Mouse (Mus musculus) heart, adult 18-20 months (tissue): ENCODE results near the gene Exd2. TPM values are rescaled to one million over a fixed set of nuclear protein-coding genes. Genes with fewer than 3 reads are reported as not detected.

Experiments used
- DNase-seq, 2 experiments: peaks; one replicate each; pipeline ENCODE4 v3.0.0; 2021 to 2022; ENCODE audit warnings: mixed read lengths in 1 of 2
- total RNA-seq, 2 experiments: library from RNA; stranded (reverse); gene quantifications; 2 replicates each; pipeline ENCODE4 v1.2.3; 2021

The Exd2 gene
- total RNA-seq, 2 experiments from 2014 or later: 16.5 to 17.9 TPM

DNA sequence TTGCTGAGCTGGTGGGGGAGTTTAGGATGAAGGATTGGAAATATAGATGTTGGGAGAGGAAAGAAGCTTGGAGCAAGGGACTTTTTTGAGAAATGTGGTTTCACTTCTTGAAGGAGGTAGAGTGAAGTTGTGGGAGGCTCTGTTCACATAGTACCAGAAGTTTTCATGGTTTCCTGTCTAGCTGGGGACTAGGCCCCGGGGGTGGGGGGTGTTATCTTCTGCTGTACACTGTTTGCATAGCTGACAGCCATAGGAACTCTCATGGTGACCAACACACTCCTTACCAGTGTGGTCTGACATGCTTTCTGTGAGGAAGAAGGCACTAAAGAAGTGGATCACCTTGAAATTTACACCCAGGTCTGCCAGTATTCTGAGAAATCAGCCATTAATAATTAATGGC, 32.8 kb downstream of the Exd2 start:
- DNase-seq: no peak

GRCm38 (mm10) chr12:80498356-80498755, 35.5 kb downstream of the Exd2 start:
- DNase-seq: peak in 1 of 2 experiments; percentile 22

- no peak for DNase-seq
These were observed 37.6 kb downstream of the Exd2 start for GRCm38 (mm10) chr12:80500506-80500905.

GRCm38 (mm10) chr12:80504718-80505117, 41.8 kb downstream of the Exd2 start:
- DNase-seq: peak; percentile 42 to 75

GRCm38 (mm10) chr12:80507041-80507745, 44.3 kb downstream of the Exd2 start:
- DNase-seq: peak; percentile 51 to 66

- no peak for DNase-seq
These were observed 55.1 kb downstream of the Exd2 start, which contains the start of gene Galnt16 for GRCm38 (mm10) chr12:80517977-80518376. Gene Galnt16, plus strand, starts transcription at chr12:80518277.

- no peak for DNase-seq
These were observed 55.5 kb downstream of the Exd2 start for GRCm38 (mm10) chr12:80518393-80518756.

DNA sequence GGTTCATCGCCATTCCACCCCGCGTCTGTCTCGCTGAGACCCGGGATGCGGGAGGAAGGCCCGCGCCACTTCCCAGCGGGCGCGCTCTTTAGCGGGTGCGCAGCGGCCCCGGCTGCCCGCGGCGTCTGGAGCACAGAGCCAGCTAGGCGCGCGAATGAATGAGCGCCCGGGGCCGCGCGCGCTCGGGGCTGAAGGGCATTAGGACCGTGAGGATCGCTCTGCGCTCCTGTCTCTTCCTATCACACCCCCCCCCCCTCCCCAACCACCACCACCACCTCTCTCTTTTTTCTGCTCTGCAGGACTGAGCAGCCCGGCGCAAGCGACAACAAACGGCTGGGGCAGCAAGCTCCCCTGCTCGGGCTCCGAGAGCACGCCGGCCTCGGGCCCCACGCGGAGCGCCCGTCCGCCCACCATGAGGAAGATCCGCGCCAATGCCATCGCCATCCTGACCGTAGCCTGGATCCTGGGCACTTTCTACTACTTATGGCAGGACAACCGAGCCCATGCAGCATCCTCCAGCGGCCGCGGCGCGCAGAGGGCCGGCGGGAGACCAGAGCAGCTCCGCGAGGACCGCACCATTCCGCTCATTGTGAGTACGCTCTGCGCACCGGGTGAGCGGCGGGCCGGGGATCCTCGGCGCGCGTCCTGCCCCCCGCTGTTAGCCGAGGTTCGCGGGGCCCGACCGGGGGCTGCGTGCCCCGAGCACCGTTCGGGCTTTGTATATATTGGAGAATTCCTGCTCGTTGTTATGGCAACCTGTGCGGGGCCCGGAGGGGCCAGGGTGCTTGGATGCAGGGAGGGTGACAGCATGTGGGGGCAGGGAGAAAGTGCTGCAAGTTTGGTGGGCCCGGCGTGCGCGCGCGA, 56.1 kb downstream of the Exd2 start:
- peak in 1 of 2 experiments; percentile 33 for DNase-seq

DNA sequence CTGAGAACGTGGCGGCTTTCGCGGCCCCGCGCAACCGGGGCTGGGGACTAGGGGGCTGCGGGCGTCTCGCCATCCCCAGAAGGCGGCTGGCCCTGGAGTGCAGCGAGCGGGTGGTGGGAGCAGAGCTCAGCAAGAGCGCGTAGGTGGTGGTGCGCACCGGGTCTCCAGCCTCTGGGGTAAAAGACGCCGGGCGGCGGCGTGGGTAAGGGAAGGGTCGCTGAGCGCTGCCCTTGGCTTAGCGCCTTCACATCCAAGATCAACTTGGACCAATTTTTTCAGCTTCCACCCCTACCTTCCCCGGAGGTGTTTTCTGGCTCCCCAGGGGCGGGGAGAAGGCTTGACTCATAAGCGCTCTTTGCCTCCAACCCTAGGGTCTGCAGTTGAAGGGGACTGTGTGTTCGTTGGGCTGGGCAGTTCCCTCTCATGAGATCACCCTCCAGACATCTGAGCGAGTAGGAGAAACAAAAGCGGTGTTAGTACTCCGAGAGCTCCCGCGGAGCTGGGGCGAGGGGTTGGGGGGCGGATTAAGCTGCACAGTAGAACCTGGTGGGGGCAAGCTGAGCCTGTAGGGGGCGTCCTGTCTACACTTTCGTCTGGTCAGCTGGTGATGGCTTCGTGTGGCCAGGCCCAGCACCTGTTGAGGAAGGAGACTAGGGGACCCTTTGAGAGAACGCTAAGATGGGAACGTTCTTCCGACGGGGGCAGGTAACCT, 56.9 kb downstream of the Exd2 start:
- DNase-seq: peak in 1 of 2 experiments; percentile 47

GRCm38 (mm10) chr12:80522006-80522405, 59.1 kb downstream of the Exd2 start:
- DNase-seq: peak; percentile 40 to 59

GRCm38 (mm10) chr12:80524276-80524921, 61.5 kb downstream of the Exd2 start:
- DNase-seq: no peak

- DNase-seq: no peak
These were observed 62.6 kb downstream of the Exd2 start for GRCm38 (mm10) chr12:80525513-80525912.

DNA sequence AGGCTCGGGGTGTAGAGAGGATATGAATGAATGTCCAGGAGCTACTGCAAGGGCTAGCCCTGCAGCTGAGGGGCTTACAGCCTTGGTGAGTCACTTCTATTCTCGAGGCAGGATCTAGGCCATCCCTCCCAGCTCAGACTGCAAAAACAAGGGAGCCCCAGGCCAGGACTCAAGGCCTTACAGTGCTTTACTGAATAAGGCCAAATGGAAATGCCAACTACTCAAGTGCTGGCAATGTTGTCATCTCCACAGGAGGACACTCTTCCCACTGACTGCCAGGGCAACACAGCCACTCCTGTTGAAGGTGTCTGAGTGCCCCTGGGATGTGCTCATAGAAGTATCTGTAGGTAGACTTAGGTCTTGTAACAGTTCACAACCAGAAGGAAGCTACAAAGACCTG, 63.6 kb downstream of the Exd2 start:
- no peak for DNase-seq

- no peak for DNase-seq
These were observed 65.0 kb downstream of the Exd2 start for GRCm38 (mm10) chr12:80527727-80528389.

DNA sequence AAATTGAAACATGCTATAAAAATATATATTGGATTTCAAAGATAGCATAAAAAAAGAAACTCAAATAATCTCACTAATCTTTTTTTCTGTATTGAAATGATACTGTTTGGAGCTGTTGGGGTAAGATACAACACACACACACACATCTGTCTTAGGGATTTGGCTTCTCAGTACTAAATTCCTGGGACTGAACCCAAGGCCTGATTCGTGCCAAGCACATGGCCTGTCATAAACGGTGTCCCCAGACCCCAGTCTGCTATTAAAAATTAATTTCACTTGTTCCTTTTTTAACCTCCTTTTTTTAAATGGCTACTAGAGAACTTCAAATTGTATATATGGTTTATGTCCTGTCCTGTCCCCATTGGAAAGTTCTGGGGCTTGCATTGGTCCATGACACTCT, 67.2 kb downstream of the Exd2 start:
- peak; percentile 52 to 54 for DNase-seq

- peak; percentile 43 to 58 for DNase-seq
These were observed 67.7 kb downstream of the Exd2 start for GRCm38 (mm10) chr12:80530630-80531029.

DNA sequence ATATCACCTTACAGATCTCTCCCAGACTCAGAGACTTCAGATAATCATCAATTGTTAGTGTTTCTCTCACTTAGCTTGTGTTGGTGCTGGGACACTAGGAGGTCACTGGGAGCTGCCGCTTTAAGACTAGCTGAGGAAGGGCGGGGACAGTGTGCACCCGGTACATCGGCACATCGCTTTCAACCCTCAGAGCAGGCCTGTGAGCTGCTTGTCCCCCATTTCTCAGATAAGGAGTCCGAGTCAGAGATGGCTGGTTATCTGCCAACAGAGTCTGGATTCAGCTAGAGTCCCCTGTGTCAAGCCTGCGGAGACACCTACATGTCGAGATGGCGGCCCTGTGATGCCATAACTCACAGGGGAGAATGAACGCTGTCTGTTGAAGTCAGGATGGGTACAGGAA, 68.7 kb downstream of the Exd2 start:
- no peak for DNase-seq

- no peak for DNase-seq
These were observed 71.0 kb downstream of the Exd2 start for GRCm38 (mm10) chr12:80533876-80534275.

DNA sequence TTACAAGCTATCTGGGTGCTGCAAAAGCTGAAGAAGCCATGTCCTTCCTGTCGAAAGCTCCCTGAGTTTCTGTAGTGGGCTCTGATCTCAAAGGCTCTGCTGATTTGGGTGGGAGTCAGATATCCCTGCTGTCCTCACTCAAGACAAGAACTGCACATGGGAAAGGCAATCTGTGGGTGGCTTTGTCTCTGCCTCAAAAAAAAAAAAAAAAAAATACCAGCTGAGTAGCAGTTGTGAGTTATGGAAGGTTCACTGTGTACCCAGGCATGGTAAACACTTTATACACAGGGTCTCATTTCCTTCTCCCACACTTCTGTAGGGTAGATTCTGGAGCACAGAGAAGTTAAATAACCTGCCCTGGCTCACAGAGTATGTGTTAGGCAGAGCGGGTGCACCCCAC, 74.4 kb downstream of the Exd2 start:
- no peak for DNase-seq

- no peak for DNase-seq
These were observed 75.4 kb downstream of the Exd2 start for GRCm38 (mm10) chr12:80538311-80538710.

DNA sequence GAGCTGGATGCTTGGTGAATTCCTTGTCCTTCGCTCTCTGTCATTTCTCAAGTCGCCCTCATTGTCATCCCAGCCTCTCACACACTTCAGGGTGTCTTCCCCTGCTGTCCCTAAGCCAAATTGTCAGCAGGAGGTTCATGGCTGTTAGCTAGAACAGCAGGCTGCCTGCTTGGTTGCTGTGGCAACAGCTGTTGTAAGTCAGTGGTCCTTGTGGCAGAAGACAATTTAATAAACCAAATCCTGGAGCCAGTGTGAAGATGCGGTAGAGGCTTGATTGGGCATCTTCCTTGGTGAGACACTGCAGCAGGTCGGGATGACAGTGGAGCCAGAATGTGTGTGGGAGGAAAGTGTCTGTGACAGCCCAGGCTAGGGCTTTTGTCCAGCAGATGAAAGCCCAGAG, 82.4 kb downstream of the Exd2 start:
- no peak for DNase-seq

- peak; percentile 74 to 77 for DNase-seq
These were observed 86.8 kb downstream of the Exd2 start for GRCm38 (mm10) chr12:80549646-80550045.
